Mouse (Mus musculus) activated CD4-positive, CD25-positive, alpha-beta regulatory T cell, adult 4 months (primary cell): ENCODE results near the gene Gpr149. TPM values are rescaled to one million over a fixed set of nuclear protein-coding genes. Genes with fewer than 3 reads are reported as not detected.

Experiments
- ATAC-seq: one replicate; pipeline ENCODE4 v1.8.0; 2017
- polyA plus RNA-seq, 2 experiments: library from polyadenylated mRNA; unstranded; fragments of 100-300 nt; shearing (Covaris generic); gene quantifications; one replicate each; pipeline ENCODE4 v1.2.1; 2017

Gene Gpr149
- polyA plus RNA-seq, result under 1 TPM in 1 of 2 experiments, not detected in 1; 0.11 TPM

- no peak for ATAC-seq
These were observed at the start of gene Gpr149 for GRCm38 (mm10) chr3:62604973-62605372. TSS of gene Gpr149 (minus strand) at chr3:62605140.

GRCm38 (mm10) chr3:62650551-62650950 lies 45.6 kb upstream of the Gpr149 start:
- ATAC-seq, result no peak

DNA sequence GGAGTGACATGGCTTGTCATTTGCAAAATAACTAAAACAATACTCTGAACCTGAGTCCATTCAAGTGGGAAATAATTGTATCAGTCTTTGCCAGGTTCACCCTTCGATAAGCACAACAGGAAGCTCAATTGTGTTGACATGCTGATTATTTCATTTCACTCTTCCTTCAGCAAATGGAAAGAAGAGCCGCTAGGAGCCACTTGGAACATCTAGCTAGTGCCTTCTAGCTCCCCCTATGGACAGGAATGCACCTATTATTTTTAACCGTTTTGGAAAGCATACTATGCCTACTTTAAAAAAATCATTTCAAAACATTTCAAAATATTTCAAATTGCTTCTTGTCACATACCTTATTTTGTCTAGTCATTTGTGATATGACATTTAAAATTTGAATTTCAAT lies 5.9 kb upstream of the Gpr149 start:
- ATAC-seq, result no peak

- no peak for ATAC-seq
These were observed 991 bp upstream of the Gpr149 start for GRCm38 (mm10) chr3:62605931-62606330.

- no peak for ATAC-seq
These were observed 921 bp downstream of the Gpr149 start for GRCm38 (mm10) chr3:62604047-62604391.

DNA sequence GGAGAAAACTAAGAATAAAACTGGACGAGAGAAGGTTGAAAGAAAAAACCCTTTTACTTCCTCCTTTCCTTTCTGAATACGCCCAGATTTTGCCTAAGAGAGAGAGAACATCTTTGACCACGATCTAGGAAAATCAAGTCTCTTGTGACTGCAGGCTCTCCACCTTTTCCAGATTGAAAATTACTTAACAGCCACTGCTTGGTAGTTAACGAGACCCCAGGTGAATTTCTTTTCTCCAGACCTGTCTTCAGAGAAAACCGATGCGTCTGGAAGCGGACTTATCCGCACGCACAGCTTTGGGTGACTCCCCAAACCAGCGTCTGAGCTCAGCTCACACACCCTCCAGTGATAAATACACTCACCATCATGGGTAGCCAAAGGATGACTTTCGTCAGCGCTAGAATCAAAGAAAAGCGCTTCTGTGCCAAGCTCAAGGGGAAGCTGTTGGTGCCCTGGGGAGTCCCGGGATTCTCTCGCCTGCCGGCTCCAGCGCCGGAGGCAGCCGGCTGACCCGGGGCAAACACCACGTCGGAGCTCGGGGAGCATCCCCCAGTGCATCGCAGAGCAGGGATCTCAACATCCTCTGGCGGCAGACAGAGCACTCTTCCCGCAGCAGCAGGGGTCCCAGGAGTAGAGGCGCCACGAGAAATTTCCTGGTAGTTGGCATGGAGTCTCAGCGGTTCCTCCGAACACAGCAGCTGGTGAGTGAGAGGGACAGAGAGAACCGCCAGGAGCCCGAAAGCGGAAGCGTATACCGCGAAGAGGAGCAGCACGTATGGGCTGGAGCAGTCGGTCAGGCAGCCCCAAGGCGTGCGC lies 1.5 kb downstream of the Gpr149 start:
- ATAC-seq, result no peak

GRCm38 (mm10) chr3:62602466-62602865 lies 2.5 kb downstream of the Gpr149 start:
- ATAC-seq, result no peak

GRCm38 (mm10) chr3:62594842-62595241 lies 10.1 kb downstream of the Gpr149 start:
- no peak for ATAC-seq

DNA sequence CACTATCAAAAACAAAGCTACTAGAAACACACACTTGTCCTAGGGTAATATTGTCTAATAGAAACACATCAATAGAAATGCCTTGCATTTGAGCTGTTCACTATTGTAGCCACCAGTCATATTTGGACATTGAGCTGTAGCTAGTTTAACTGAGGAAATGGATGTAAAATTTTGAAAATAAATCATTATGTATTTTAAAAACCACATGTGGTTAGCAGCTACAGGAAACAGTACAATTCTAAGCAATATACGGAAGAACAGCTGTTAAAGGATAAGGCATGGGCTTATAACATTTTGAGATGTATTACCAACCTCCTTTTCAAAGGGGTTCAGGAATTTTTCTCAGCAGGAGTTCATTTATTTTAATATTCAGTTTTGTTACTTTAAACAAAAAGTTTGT lies 19.9 kb downstream of the Gpr149 start:
- no peak for ATAC-seq

GRCm38 (mm10) chr3:62527593-62527992 lies 77.3 kb downstream of the Gpr149 start:
- ATAC-seq, result no peak

GRCm38 (mm10) chr3:62527160-62527559 lies 77.8 kb downstream of the Gpr149 start:
- no peak for ATAC-seq

DNA sequence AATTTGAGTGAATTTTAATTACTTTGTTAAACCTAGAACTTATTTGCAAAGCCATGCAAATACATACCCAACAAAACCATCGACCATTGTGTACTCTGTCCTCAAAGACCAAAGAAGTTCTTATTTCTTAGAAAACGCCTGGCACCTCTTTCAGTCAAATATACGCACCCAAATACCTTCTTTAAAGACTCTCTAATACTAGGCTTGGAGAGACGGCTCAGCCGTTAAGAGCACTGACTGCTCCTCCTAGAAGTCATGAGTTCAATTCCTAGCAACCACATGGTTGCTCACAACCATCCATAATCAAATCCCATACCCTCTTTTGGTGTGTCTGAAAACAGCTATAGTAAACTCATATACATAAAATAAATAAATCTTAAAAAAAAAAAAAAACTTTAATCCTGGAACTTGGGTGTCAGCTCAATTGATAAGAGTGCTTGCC lies 97.7 kb downstream of the Gpr149 start:
- no peak for ATAC-seq

DNA sequence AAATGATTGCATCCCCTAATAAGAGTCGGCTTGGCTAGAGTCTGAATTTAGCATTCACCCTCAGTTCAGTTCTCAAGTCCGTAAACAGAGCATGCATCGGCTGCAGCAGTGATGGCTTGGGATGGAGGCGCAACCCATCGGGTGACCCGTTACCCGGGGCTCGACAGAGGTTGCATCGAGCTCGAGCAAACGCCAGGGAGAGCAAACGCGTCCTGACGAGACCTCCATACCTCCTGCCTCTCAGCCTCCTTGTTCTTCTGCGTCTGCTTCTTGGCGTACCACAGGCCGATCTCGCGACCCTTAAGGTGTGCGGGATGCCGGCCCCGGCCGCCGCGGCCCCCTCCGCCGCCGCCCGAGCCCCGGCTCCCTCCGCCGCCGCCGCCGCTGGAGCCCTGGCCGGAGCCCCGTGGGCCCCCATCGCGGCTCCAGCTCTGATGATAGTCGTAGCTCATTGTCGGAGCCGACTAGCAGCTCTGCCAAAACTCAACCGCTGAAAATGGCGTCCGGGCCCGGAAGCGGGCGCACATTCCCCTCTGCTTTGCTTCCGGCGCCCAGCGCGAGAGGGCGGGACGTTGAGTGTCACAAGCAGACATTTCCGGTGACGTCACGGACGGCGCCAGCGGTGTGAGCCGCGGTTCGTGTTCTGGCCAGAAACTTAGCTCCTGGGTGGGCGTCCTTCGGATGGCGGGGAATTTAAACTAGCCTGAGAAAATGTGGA lies 98.3 kb downstream of the Gpr149 start, which contains the start of gene Dhx36:
Gene Dhx36 (minus strand): TSS at position 517 of the 718 bp plus-strand sequence.
- ATAC-seq, result peak; percentile 98

- ATAC-seq, result no peak
These were observed 99.6 kb downstream of the Gpr149 start for GRCm38 (mm10) chr3:62505166-62505900.

GRCm38 (mm10) chr3:62499327-62499726 lies 105.6 kb downstream of the Gpr149 start:
- ATAC-seq, result no peak

- no peak for ATAC-seq
These were observed 112.4 kb downstream of the Gpr149 start for GRCm38 (mm10) chr3:62492568-62492967.

DNA sequence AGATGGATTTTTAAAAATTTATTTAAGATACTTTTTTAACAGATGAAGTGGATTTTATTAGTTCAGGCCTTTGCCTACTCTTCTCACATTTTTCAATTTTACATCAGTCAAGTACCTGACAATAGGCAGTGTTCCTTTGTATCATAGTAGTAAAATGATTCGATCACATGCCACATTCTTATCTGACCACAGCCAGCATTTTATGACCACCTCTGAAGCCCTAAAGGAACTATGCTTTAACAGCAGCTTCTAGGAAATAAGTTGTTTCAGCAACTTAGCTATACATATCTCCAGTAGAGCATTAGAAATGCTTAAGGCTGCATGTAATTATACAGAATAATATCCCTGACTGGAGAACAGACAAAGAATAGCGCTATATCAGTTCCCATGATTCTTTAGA lies 120.6 kb downstream of the Gpr149 start:
- no peak for ATAC-seq

Other genes starting within 250 kb of the Gpr149 start
- gene Dhx36, start 98.1 kb downstream of the Gpr149 start, polyA plus RNA-seq, result 10 to 100 TPM; 17.6 to 22.3 TPM